Comparison of ENCODE assay signal across 8 mouse cellular contexts in genomic region chr14:32228996-32229395, GRCm38 (mm10). TPM values are rescaled to one million over a fixed set of nuclear protein-coding genes. Genes with fewer than 3 reads are reported as not detected.
DNase-seq lines count a peak whose midpoint lies in the region; ATAC-seq lines count a peak whose summit lies in the region.

No protein-coding gene starts in this region.

- peak; percentile 44 to 61 for DNase-seq in frontal cortex, postnatal 25 days (ENCODE audit: low spot score in 2 of 2)
- peak; percentile 62 for DNase-seq in urinary bladder, postnatal 14 days (ENCODE audit: low spot score)
- DNase-seq in urinary bladder, postnatal 4 days (ENCODE audit: low spot score in 2 of 2) = no peak
- peak; percentile 37 to 61 for DNase-seq in cerebellum, postnatal 4 days (ENCODE audit: low spot score in 2 of 2)
- peak; percentile 22 to 82 for DNase-seq in layer of hippocampus, adult 18-20 months (ENCODE audit: low spot score in 2 of 2)
- DNase-seq in lung, postnatal 14 days = peak; percentile 75
- peak; percentile 53 for DNase-seq in thymus, postnatal 14 days

- ATAC-seq in frontal cortex, adult (ENCODE audit: low TSS enrichment) = no peak

RNA-seq across cellular contexts. Expression of gene Parg, which starts 27.2 kb away (rescaled TPM):
- 10 to 100 TPM; 39.2 to 47.4 TPM for total RNA-seq in layer of hippocampus, adult 18-20 months (2021)

RNA-seq across cellular contexts. Expression of gene Timm23, which starts 27.3 kb away (rescaled TPM):
- 10 to 100 TPM; 72.7 to 74.1 TPM for total RNA-seq in layer of hippocampus, adult 18-20 months (2021)

Comparison
In these comparisons a context has a peak if more than half of its experiments do, and no peak if none do; other contexts are left out.
1. DNase-seq: peak in frontal cortex, postnatal 25 days (2 of 2), urinary bladder, postnatal 14 days (single experiment), cerebellum, postnatal 4 days (2 of 2), layer of hippocampus, adult 18-20 months (2 of 2), lung, postnatal 14 days (single experiment) and thymus, postnatal 14 days (single experiment); none in urinary bladder, postnatal 4 days (0 of 2).